Mouse (Mus musculus) layer of hippocampus, adult 11-12 months (tissue): ENCODE data around the gene Clptm1l.

Experiments
- DNase-seq: peaks from one replicate; pipeline ENCODE4 v3.0.0; 2022; ENCODE audit warnings: low spot score

Gene Clptm1l

DNA sequence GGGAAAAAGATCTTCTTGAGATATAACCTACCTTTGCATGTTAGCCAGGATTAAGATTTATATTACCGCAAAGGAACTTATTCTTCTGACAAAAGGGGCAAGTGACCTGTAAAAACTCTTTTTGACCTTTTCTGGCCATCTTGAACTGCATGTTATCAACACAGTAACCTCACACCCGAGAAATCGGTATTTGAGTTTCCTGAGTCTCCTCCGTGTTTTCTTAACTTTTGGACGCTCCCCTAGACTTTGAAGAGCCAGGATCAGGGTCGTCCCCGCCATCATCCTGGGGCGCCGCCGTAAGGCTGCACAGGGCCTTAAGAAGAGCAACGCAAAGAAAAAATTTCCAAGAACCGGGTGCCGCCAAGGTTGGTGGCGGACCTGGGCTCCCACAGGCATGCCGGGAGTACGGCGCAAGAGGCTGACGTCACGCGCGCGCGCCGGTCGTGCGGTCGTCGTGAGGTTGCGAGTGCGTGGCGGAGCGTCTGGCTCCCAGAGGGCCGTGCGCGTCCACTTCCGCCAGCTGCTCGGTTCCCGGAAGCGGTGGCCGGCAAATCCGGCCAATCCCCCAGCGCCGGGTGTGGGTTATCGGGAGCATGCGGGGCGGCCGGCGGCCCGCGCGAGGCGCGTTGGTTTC, at the start of gene Clptm1l:
Gene Clptm1l, plus strand, starts transcription at position 485 of the 634 bp plus-strand sequence.
- peak; percentile 98 for DNase-seq

DNA sequence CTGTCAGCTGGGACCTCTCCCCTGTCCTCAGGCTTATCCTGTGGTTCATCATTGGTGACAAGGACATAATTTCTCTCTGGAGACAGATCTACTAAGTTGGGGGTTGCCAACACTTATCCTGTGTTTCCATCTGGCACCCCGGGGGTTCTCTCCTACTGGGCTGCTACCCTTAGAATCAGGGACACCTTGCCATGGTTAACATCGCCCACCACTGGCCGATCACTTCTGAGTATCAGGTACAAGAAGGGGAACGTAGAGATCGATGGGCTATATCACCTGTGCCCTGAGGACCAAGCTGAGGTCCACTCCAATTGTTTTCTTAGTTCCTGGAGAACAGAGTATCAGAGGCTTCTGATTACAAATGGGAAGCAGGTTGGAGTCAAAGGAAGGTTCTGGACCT, 39.6 kb upstream of the Clptm1l start:
- DNase-seq: no peak

DNA sequence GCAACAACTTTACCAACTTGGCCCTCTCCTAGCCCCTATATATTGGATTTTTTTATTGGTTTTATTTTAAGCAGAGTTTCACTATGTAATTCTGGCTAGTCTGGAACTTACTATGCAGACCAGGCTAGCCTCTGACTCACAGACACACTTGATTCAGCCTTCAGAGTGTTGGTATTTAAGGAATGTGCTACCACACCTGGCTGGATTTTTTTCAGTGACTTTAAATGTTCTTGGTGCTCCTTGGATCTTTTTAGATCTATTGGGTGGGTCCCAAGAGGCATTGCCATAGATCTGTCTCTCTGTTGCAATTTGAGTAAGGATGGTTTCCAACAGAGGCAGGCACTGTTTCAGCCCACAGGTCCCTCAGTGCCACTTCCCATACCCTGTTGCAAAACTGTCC, 28.8 kb upstream of the Clptm1l start:
- no peak for DNase-seq

DNA sequence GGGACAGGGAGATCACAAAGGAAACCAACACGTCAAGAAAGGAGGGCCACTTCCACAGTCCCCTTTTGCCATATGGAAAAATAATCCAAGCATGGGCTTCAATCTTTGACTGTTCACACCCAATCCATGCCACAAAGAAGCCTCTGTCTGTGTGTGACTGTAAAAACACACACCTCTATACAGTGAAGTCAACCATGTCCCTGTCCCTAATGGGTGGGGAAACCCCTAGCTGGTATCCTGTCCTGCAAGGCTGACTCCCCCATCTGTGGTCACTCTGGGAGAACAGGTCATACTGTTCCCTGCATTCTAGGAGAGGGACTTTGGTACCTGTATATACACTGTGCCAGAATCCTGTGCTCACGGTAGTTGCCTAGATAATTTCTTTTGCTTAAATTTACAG, 26.5 kb upstream of the Clptm1l start:
- no peak for DNase-seq

DNA sequence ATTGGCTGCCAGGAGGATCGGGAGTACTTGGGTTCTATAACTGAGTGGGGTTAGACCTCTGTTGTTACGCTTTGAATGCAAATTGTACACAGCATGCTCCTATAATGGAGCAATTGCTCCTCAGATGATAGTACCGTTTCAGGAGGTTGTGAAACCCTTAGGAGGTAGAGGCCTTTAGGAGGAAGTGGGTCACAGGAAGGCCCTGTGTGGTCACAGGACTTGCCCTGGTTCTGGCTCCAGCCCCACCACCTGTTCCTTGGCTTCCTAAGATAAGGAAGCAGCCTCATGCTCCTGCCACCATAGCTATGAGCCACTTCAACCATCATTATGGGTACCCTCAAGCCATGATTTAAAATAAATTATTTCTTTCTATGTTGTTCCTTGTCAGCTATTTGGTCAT, 12.3 kb upstream of the Clptm1l start:
- no peak for DNase-seq

DNA sequence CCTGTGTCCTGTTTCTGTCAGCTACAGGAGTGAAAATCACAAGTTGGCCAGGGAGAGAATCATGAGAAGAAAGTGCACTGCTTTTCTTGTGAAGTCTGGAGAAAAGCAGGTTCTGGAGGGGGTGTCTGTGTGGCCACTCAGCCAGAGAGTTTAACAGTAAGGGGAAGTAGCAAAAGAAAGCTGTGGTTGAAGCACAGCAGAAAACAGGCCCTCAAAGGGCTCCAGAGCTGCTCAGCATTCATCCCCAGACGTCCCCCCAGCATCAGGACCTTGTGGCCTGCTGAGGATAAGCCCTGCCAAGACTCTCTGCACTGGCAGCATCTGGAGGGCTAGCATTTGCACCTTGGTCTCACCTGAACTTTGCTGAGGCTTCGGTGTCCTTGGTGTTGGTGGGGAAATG, 11.3 kb upstream of the Clptm1l start:
- DNase-seq: no peak

DNA sequence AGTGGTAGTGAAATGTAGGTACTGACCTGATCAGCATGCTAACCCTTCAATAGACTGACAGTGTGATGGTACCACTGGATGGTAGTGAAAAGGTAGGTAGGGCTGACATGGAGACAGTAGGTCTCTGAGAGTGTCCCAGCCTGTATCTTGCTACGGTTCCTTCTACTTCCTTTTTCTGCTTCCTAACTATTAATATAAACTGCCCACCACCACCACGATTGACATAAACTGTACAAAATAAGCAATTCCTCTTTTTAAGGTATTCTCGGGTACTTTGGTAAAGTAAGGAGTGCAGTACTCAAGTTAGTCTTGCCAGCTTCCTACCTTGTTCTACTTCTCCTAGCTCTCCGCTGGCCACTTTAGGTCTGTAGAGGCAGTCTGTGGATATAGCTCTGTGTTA, 7.5 kb upstream of the Clptm1l start:
- no peak for DNase-seq

DNA sequence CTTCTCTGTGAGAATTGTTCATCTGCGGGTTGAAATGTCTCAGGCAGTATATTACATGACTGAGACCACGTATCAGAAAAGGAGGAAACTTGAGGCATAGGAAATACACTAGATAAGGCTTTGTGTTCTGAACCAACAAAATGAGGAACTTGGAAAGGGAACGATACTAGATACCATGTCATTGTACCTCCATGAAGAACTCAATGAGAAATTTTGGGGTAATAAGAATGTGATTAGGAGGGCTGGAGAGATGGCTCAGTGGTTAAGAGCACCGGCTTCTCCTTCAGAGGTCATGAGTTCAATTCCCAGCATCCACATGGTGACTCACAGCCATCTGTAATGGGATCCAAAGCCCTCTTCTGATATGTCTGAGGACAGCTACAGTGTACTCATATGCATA, 3.6 kb upstream of the Clptm1l start:
- no peak for DNase-seq

DNA sequence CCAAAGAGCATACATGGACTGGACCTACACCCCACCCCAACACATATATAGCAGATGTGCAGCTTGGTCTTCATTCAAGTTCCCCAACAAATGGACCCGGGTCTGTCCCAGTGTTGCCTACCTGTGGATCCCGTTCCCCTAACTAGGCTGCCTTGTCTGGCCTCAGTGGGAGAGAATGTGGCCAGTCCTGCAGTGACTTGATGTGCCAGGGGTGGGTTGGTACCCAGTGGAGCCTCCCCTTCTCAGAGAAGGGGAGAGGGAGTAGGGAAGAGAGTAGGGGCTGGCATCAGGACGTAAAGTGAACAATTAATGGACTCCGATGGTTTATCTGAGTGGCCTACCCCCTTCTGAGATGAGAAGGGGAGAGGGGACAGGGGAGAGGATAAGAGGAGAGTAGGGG, 760 bp upstream of the Clptm1l start:
- no peak for DNase-seq

DNA sequence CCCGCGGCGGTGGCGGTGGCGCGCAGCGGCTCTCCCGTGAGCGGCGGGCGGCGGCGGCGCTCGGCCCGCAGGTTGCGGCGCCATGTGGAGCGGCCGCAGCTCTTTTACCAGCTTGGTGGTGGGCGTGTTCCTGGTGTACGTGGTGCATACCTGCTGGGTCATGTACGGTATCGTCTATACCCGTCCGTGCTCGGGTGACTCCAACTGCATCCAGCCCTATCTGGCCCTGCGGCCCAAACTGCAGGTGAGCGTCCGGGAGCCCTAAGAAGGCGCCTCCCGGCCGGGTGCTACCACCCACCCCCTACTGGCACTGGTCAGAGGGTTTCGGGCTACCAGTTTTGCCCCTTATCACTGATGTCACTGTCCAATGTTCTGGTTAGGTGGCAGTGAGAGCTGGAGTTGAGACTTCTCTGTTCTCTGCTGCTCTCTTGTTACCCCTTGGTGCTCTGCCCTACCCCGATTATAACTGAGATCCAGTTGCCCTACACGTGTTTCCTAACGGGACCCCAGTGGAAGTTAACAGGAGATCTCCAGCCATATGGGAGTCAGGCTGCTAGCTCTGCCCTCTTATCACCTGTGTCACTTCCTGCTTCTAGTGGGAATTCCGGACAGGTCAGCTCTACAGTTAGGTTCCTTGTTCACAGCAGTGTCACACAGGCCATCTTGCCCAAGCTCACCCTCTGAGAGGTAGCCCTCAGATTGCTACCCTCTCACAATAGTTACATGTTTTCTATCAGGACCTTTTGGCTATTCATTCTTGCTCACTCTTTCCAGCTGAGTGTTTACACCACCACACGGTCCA, 551 bp downstream of the Clptm1l start:
- DNase-seq: no peak

DNA sequence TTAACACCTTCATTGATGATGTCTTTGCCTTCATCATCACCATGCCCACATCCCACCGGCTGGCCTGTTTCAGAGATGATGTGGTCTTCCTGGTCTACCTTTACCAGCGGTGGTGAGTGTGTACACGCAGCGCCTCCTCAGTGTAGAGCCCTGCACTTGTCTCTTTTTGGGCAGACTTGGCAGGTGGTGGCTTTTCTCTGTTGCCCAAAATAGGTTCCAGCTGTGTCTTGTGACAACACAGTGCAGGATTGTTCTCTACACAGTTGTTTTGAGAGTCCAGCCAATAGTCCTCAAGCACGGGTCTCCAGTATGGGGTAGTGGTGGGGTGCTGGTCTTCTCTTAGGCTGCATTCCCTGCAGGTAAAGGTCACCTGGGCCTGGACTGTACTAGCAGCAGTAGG, 14.6 kb downstream of the Clptm1l start:
- no peak for DNase-seq

DNA sequence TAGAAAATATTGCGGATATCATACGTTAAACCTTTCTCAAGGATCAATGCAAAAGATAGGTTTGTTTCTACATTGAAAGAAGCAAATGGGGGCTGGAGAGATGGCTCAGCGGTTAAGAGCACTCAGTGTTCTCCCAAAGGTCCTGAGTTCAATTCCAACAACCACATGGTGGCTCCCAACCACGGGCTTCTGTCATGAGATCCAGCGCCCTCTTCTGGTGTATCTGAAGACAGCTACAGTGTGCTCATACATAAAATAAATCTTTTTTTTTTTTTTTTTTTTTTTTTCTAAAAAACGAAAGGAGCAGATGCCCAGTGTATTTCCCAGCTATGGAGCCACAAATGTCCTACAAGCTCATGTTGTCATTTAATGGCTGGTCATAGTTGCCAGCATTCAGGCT, 16.8 kb downstream of the Clptm1l start:
- no peak for DNase-seq

DNA sequence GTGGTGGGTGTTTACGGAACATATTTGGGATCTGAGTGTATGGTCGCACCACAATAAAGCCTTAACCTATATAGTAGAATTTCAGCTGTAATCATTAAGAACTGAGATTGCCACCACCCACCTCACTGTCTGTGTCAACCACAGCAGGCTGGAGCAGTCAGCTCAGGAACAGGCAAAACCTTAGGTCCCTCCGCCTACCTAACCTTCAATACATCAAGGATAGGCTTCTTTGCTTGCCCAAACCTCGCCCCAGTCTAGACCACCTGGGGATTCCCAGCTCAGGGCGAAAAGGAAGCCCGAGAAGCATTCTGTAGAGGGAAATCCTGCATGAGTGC, 22.6 kb downstream of the Clptm1l start:
- DNase-seq: no peak

DNA sequence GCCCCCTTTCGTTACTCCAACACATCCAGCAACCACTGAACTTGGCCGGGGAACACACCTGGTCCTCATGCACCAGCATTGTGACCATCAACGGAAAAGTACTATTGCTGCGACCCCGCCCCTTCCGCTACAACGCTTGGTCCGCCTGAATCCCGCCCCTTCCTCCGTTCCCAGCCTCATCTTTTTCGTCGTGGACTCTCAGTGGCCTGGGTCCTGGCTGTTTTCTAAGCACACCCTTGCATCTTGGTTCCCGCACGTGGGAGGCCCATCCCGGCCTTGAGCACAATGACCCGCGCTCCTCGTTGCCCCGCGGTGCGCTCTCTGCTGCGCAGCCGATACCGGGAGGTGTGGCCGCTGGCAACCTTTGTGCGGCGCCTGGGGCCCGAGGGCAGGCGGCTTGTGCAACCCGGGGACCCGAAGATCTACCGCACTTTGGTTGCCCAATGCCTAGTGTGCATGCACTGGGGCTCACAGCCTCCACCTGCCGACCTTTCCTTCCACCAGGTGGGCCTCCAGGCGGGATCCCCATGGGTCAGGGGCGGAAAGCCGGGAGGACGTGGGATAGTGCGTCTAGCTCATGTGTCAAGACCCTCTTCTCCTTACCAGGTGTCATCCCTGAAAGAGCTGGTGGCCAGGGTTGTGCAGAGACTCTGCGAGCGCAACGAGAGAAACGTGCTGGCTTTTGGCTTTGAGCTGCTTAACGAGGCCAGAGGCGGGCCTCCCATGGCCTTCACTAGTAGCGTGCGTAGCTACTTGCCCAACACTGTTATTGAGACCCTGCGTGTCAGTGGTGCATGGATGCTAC, 23.1 kb downstream of the Clptm1l start, which contains the start of gene Tert:
Gene Tert, plus strand, starts transcription at position 167 of the 805 bp plus-strand sequence.
- DNase-seq: peak; percentile 40

DNA sequence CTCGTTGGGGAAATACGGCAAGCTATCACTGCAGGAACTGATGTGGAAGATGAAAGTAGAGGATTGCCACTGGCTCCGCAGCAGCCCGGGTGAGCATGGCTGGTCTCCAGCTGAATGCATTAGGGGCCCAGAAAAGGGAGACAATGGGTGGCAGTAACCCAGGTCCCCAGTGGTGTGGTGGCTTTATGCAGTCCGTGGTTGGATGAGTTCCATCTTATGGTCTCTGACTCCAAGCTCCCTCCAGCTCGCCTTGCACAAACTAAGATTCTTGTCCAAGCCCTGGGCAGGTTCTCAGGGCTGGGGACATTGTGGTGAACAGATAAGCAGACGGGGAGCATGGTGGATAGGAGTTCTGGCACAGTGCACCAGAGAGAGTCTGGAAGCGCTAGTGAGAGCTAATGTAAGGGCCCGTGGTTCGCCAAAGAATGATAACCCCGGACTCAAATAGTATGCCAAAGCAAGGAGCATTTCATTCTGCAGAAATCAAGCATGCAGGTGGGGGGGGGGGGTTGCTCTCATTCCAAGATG, 24.8 kb downstream of the Clptm1l start:
- no peak for DNase-seq

DNA sequence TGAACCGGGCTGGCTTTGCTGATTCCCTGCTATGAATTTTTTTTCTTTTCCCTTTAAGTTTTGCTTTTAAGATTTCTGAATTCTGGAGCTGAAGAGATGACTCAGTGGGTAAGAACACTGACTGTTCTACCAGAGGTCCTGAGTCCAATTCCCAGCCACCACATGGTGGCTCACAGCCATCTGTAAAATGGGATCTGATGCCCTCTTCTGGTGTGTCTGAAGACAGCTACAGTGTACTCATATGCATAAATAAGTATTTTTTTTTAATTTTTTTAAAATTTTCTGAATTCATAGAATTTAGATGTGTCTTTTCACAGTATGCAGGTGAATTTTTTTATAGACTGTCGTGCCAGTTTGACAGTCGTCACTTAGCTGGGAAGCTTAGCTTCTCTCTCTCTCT, 28.0 kb downstream of the Clptm1l start:
- no peak for DNase-seq

DNA sequence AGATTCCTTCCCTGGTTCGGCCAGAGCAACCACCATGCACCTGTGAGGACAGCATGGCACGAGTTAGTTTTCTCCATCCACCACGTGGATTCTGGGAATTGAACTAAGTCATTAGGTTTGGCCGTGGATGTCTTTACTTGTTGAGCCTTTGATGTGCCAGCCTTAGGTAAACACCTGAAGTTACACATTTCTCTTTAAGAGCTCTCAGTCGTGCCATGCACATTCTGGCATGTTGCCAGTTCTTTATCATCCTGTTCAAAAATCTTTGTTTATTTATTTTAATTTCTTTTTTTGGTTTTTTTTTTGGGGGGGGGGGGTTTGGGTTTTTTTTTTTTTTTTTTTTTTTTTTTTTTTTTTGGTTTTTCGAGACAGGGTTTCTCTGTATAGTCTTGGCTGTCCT, 34.0 kb downstream of the Clptm1l start:
- no peak for DNase-seq

DNA sequence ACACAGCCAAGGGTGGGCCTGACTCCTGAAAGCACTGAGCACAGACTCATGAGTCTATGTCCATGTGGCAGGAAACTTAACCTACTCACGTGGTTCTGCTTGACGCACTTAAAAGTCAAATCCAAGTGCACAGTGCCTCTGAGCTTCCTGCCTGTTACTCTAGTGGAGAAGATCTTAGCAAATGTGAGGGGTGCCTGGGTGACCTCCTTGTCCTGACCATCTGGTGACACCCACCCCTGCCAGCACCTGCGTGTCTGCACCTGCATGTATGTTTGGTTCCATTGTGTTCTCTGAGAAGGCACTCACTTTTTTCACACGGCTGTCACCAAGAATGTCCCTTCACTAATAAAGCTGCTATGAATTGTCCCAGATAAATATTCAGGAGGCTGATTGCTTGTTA, 37.5 kb downstream of the Clptm1l start:
- no peak for DNase-seq

DNA sequence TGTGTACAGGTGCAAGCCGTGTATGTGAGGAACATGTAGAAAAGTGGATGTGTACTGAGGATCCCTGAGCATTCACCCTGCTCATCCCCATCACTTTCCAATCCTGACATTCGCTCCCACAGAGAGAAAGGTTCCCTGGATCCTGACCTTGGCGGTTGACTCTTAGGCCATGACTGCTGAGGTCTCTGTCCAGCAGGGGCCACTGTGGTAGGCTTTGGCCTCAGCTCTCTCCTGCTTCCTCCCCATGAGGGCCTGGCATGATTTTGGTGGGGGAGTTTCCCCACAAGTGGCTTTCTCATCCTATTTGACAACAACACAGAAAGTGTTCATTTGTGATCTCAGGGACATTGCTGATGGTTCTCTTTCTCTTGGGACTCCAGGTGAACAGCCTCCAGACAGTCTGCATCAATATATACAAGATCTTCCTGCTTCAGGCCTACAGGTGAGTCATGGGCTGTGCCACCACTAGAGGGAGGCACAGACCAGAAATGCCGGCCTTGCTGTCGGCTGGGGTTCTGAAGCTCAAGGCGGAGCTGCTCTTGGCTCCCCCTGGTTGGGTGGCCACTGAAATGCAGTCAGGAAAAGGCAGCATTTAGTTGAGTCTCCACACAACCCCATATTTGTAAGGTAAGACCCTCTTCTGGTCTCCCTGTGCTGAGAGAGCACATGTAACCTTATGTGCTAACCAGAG, 42.7 kb downstream of the Clptm1l start:
- peak; percentile 60 for DNase-seq

DNA sequence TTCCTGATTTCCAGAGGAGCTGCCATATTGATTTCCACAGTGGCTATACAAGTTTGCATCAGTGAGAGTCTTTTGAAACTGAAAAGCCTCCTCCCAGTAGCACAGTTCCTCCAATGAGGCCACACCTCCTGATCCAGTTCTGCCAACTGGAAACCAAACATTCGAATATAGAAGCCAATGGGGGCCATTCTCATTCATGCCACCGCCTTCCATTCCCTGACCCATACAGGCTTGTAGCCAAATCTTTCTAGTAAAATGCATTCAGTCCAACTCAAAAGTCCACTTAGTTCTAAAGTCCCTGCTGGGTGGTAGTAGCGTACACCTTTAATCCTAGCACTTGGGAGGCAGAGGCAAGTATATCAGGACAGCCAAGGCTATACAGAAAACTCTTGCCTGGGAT, 49.5 kb downstream of the Clptm1l start:
- no peak for DNase-seq

DNA sequence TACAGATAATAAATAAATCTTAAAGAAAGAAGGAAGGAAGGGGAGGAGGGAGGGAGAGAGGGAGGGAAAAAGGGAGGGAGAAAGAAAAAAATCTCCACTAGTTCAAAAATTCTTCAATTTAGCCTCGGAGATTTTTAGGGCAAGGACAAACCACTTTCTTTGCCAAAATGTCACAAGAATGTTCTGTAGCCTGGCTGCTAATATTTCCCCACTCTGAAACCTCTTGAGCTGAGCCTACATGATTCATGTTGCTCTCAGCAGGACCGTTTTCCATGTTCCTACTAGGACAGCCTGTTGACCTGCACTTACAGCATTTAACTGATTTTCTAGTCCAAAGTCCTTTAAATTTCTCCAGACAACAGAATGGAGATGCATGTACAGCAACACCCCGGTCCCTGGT, 51.2 kb downstream of the Clptm1l start:
- DNase-seq: no peak

DNA sequence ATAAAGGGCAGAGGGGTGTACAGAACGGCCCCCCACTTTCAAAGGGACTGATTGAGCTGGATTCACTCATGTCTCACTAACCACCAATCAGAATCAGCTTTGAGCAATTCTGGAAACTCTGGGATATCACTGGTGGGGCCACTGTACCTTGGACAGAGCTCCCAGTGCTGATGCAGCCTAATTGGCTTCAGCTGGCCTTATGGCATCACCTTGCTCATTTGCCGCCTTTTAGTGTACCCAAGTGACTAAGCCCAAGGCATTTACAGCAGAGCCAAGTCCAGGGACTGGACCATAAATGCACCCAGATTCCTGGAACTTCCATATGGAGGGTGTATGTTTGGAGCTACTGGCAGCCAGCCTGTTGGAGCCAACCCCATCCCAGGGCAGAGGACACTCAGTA, 55.1 kb downstream of the Clptm1l start:
- no peak for DNase-seq
